Mouse (Mus musculus): ENCODE results near the gene Tnfrsf21. TPM values are rescaled to one million over a fixed set of nuclear protein-coding genes. Genes with fewer than 3 reads are reported as not detected.

The Tnfrsf21 gene
- polyA plus RNA-seq, 1 experiment from 2014 or later, result 29.4 TPM

DNA sequence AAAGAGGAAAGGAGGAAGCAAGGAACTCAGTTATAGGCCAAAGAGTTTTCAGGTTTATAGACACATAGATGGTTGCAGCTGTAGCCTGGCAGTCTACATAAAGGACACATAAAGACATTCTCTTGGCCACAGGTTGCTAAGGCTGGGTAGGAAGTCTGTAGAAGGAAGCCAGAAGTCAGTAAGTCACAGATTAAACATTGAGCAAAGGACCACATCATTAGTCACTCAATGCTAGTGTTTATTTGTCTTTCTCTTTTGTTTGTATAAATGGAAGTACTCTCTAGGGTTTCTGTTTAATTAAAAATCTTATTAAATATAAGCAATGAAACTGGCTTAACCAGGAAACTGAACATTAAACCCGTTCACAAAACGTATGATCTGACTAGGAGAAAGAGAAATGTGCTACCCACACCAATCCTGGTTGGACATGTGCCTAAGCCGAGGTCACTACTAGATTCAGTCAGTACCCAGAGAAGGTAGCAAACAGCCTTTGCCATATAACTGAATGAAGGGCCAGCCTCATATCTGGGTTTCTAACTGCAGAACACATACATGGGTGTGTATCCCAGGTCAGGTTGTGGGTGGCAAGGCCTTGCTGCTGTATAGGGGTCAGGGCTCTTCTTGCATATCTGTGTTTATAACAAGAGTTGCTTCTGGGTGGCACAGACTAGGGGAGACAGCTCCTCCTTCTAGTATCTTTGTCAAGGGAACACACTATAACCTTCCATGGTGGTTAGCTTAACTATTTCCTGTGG is 113.9 kb downstream of the Tnfrsf21 start:
- H3K4me1 ChIP-seq (ENCODE audit: control insufficient read depth, insufficient read depth, low read length), result no peaks in the 10 kb centered on the region
- no peaks in the 10 kb centered on the region for H3K36me3 ChIP-seq (ENCODE audit: control insufficient read depth, insufficient read depth, low read length)
- no peak overlapping the region for H3K27ac ChIP-seq (ENCODE audit: low read depth, low read length)
- DNase-seq (ENCODE audit: low spot score, missing footprints) (peak; percentile 12), ATAC-seq (ENCODE audit: low FRiP score) (no peak)
- H3K4me2 ChIP-seq, result no peak overlapping the region
- H3K9ac ChIP-seq (ENCODE audit: low read length), result no peak overlapping the region
- H3K9me3 ChIP-seq (ENCODE audit: control insufficient read depth, low read length), result no peaks in the 10 kb centered on the region
- 83% methylated on average over 3 of the region's 3 CpGs for WGBS
- H3K27me3 ChIP-seq (ENCODE audit: control insufficient read depth, insufficient read depth, low read length), result no peaks in the 10 kb centered on the region
- H3K4me3 ChIP-seq (ENCODE audit: low read depth, low read length), result no peak overlapping the region

DNA sequence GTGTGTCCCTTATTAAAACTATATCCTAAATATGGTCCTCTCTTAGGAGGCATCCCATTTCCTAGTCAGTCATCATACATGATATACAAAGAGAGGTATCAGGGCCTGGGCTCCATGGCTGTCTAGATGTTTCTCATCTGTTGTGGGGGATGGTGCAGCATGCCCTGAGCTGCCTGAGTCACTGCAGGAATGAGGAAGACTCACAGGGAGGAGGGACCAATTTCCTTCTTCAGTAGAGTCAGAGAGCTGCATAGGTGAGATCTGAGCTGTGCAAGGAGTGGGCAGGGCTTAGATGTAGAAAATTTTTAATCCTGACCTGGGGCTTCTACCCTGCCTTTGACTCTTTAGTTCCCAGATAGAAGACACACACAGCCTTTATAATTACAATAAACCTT is 114.5 kb downstream of the Tnfrsf21 start:
- H3K4me3 ChIP-seq (ENCODE audit: low read depth, low read length), result no peak overlapping the region
- no peak overlapping the region for H3K9ac ChIP-seq (ENCODE audit: low read length)
- H3K4me2 ChIP-seq, result no peak overlapping the region
- H3K4me1 ChIP-seq (ENCODE audit: control insufficient read depth, insufficient read depth, low read length), result no peaks in the 10 kb centered on the region
- no peaks in the 10 kb centered on the region for H3K27me3 ChIP-seq (ENCODE audit: control insufficient read depth, insufficient read depth, low read length)
- peak; percentile 14 for DNase-seq (ENCODE audit: low spot score, missing footprints)
- H3K27ac ChIP-seq (ENCODE audit: low read depth, low read length), result no peak overlapping the region
- no peak for ATAC-seq (ENCODE audit: low FRiP score)
- no peaks in the 10 kb centered on the region for H3K36me3 ChIP-seq (ENCODE audit: control insufficient read depth, insufficient read depth, low read length)
- H3K9me3 ChIP-seq (ENCODE audit: control insufficient read depth, low read length), result no peaks in the 10 kb centered on the region

DNA sequence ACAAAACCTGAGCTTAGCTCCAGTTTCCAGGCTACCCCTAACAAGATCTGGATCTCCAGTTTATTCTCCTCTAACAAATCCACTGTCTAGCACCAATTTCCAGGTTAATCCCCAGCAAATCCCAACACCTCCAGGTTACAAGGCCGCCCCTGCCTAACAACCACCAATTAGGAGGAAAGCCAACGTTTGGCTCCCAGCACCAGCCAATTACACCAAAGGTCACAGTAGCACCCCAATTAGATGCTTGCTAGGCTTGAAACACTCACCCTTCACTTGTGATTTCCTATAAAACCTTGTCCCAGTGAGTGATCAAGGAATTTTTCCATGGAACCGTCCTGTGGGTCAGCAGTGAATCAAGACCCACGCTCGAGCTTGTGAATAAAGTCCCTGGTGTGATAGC is 116.1 kb downstream of the Tnfrsf21 start:
- ATAC-seq (ENCODE audit: low FRiP score) (no peak), DNase-seq (ENCODE audit: low spot score, missing footprints) (peak; percentile 19)
- H3K36me3 ChIP-seq (ENCODE audit: control insufficient read depth, insufficient read depth, low read length), result no peaks in the 10 kb centered on the region
- no peak overlapping the region for H3K27ac ChIP-seq (ENCODE audit: low read depth, low read length)
- no peaks in the 10 kb centered on the region for H3K9me3 ChIP-seq (ENCODE audit: control insufficient read depth, low read length)
- no peaks in the 10 kb centered on the region for H3K4me1 ChIP-seq (ENCODE audit: control insufficient read depth, insufficient read depth, low read length)
- no peak overlapping the region for H3K9ac ChIP-seq (ENCODE audit: low read length)
- 90% methylated on average over 5 of the region's 5 CpGs for WGBS
- no peaks in the 10 kb centered on the region for H3K27me3 ChIP-seq (ENCODE audit: control insufficient read depth, insufficient read depth, low read length)
- no peak overlapping the region for H3K4me3 ChIP-seq (ENCODE audit: low read depth, low read length)
- no peak overlapping the region for H3K4me2 ChIP-seq

DNA sequence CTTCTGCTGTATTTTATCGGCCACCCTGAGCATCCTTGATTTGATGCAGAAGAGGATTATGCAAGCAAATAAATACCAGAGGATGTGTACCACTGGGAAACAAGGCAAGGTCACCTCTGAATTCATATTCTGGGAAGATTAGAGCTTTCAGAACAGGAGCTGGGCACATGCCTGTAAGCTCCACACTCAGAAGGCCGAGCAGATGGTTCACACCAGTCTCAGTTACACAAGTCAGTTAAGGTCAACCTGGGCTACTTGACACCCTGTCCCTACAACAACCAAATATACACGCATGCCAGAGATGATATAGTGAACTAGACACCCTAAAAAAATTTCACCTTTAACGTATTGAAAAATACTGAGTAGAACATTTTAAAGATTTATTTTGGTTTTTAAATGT is 116.8 kb downstream of the Tnfrsf21 start:
- Histone ChIP-seq H3K4me2 (no peak overlapping the region), H3K27ac (ENCODE audit: low read depth, low read length) (no peak overlapping the region), H3K27me3 (ENCODE audit: control insufficient read depth, insufficient read depth, low read length) (no peaks in the 10 kb centered on the region), H3K4me3 (ENCODE audit: low read depth, low read length) (no peak overlapping the region), H3K9ac (ENCODE audit: low read length) (no peak overlapping the region), H3K36me3 (ENCODE audit: control insufficient read depth, insufficient read depth, low read length) (no peaks in the 10 kb centered on the region), H3K4me1 (ENCODE audit: control insufficient read depth, insufficient read depth, low read length) (no peaks in the 10 kb centered on the region), H3K9me3 (ENCODE audit: control insufficient read depth, low read length) (no peaks in the 10 kb centered on the region)
- ATAC-seq (ENCODE audit: low FRiP score) (no peak), DNase-seq (ENCODE audit: low spot score, missing footprints) (peak; percentile 26)
- 89% methylated on average over 4 of the region's 4 CpGs for WGBS

- no peaks in the 10 kb centered on the region for H3K36me3 ChIP-seq (ENCODE audit: control insufficient read depth, insufficient read depth, low read length)
- no peak overlapping the region for H3K27ac ChIP-seq (ENCODE audit: low read depth, low read length)
- no peak for ATAC-seq (ENCODE audit: low FRiP score)
- H3K27me3 ChIP-seq (ENCODE audit: control insufficient read depth, insufficient read depth, low read length), result no peaks in the 10 kb centered on the region
- H3K4me2 ChIP-seq, result no peak overlapping the region
- no peaks in the 10 kb centered on the region for H3K4me1 ChIP-seq (ENCODE audit: control insufficient read depth, insufficient read depth, low read length)
- no peak overlapping the region for H3K9ac ChIP-seq (ENCODE audit: low read length)
- 75% methylated on average over 4 of the region's 4 CpGs for WGBS
- DNase-seq (ENCODE audit: low spot score, missing footprints), result peak; percentile 19
- no peak overlapping the region for H3K4me3 ChIP-seq (ENCODE audit: low read depth, low read length)
- H3K9me3 ChIP-seq (ENCODE audit: control insufficient read depth, low read length), result no peaks in the 10 kb centered on the region
Measured at GRCm38 (mm10) chr17:43134991-43135390, 118.6 kb downstream of the Tnfrsf21 start.

DNA sequence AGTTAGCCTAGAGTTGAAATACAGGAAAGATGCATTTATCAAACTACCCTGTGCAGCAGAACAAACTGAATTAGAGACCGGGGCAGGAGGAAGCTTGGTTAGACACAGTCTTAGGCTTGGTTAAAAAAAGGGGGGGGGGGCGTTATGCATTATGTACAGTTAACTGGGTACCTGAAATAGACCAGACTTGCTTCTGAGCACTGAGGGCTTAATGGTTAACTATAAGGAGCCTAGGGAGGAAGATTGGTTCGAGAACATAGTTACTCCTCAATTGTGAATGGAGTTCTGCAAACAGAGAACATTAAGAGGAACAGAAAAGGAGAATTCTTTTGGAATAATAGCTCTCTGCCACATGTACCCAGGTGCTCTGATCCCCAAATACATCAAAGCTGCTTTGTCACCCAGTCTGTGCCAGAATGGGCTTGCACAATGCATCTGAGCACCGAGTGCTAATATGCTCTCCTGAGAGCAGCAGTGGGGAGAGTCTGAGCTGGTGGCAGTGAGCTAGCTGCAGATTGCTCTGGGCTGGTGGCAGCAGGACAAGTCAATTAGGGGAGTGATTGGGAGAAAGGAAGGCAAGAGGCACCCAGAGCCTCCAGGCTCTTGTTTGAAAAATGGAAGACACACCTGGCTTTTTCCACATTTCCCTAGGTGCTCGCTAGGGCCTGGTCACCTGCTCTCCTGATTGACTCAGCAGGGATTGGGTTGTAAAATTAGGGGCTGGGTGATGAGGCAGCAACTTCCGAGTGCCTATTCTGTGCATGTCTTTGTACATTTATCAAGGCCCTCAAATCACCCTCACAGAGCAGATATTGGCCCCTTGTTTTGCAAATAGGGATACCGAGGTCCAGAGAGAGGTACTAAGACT is 119.3 kb downstream of the Tnfrsf21 start:
- Histone ChIP-seq H3K27ac (ENCODE audit: low read depth, low read length) (no peak overlapping the region), H3K4me3 (ENCODE audit: low read depth, low read length) (no peak overlapping the region), H3K4me2 (no peak overlapping the region), H3K27me3 (ENCODE audit: control insufficient read depth, insufficient read depth, low read length) (no peaks in the 10 kb centered on the region), H3K4me1 (ENCODE audit: control insufficient read depth, insufficient read depth, low read length) (no peaks in the 10 kb centered on the region), H3K9ac (ENCODE audit: low read length) (no peak overlapping the region), H3K9me3 (ENCODE audit: control insufficient read depth, low read length) (no peaks in the 10 kb centered on the region), H3K36me3 (ENCODE audit: control insufficient read depth, insufficient read depth, low read length) (no peaks in the 10 kb centered on the region)
- WGBS, result 50% methylated on average over 7 of the region's 7 CpGs
- ATAC-seq (ENCODE audit: low FRiP score) (no peak), DNase-seq (ENCODE audit: low spot score, missing footprints) (peak; percentile 69)

- H3K36me3 ChIP-seq (ENCODE audit: control insufficient read depth, insufficient read depth, low read length), result no peaks in the 10 kb centered on the region
- H3K4me1 ChIP-seq (ENCODE audit: control insufficient read depth, insufficient read depth, low read length), result no peaks in the 10 kb centered on the region
- no peak overlapping the region for H3K27ac ChIP-seq (ENCODE audit: low read depth, low read length)
- peak; percentile 19 for DNase-seq (ENCODE audit: low spot score, missing footprints)
- ATAC-seq (ENCODE audit: low FRiP score), result no peak
- H3K9ac ChIP-seq (ENCODE audit: low read length), result no peak overlapping the region
- 62% methylated on average over 4 of the region's 4 CpGs for WGBS
- H3K9me3 ChIP-seq (ENCODE audit: control insufficient read depth, low read length), result no peaks in the 10 kb centered on the region
- no peak overlapping the region for H3K4me3 ChIP-seq (ENCODE audit: low read depth, low read length)
- H3K27me3 ChIP-seq (ENCODE audit: control insufficient read depth, insufficient read depth, low read length), result no peaks in the 10 kb centered on the region
- H3K4me2 ChIP-seq, result no peak overlapping the region
Measured at GRCm38 (mm10) chr17:43136720-43137119, 120.4 kb downstream of the Tnfrsf21 start.

- no peak overlapping the region for H3K4me2 ChIP-seq
- H3K4me1 ChIP-seq (ENCODE audit: control insufficient read depth, insufficient read depth, low read length), result no peaks in the 10 kb centered on the region
- H3K36me3 ChIP-seq (ENCODE audit: control insufficient read depth, insufficient read depth, low read length), result no peaks in the 10 kb centered on the region
- WGBS, result 96% methylated on average over 9 of the region's 9 CpGs
- no peak overlapping the region for H3K9ac ChIP-seq (ENCODE audit: low read length)
- H3K4me3 ChIP-seq (ENCODE audit: low read depth, low read length), result no peak overlapping the region
- no peak for ATAC-seq (ENCODE audit: low FRiP score)
- H3K27ac ChIP-seq (ENCODE audit: low read depth, low read length), result no peak overlapping the region
- peak; percentile 62 for DNase-seq (ENCODE audit: low spot score, missing footprints)
- no peaks in the 10 kb centered on the region for H3K9me3 ChIP-seq (ENCODE audit: control insufficient read depth, low read length)
- no peaks in the 10 kb centered on the region for H3K27me3 ChIP-seq (ENCODE audit: control insufficient read depth, insufficient read depth, low read length)
Measured at GRCm38 (mm10) chr17:43137838-43138237, 121.5 kb downstream of the Tnfrsf21 start.

DNA sequence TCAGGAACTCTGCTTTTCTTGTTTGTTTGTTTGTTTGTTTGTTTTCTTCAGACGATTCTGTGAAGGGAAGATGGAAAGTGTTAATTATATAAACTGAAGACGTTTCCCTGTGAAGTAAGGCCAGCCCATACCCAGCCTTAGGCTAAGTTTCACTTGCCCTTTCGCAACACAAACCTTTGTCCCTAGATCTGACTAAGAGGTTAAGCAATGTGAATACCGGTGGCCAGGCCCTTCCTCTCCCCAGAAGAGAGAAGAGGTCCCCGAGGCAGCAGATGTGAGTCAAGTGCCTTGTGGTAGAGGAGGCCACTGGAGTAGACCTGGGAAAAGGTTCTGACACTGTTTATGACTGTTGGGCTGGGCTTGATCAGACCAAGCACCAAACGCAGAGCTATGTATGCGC is 122.0 kb downstream of the Tnfrsf21 start:
- Histone ChIP-seq H3K4me3 (ENCODE audit: low read depth, low read length) (no peak overlapping the region), H3K9me3 (ENCODE audit: control insufficient read depth, low read length) (no peaks in the 10 kb centered on the region), H3K27me3 (ENCODE audit: control insufficient read depth, insufficient read depth, low read length) (no peaks in the 10 kb centered on the region), H3K36me3 (ENCODE audit: control insufficient read depth, insufficient read depth, low read length) (no peaks in the 10 kb centered on the region), H3K4me1 (ENCODE audit: control insufficient read depth, insufficient read depth, low read length) (no peaks in the 10 kb centered on the region), H3K9ac (ENCODE audit: low read length) (no peak overlapping the region), H3K4me2 (no peak overlapping the region), H3K27ac (ENCODE audit: low read depth, low read length) (no peak overlapping the region)
- no peak for ATAC-seq (ENCODE audit: low FRiP score)
- DNase-seq (ENCODE audit: low spot score, missing footprints), result peak; percentile 26
- 78% methylated on average over 7 of the region's 7 CpGs for WGBS
